Mouse (Mus musculus): Measurements from ENCODE around the gene Cped1. TPM values are rescaled to one million over a fixed set of nuclear protein-coding genes. Genes with fewer than 3 reads are reported as not detected.
"Not testable (repeated sequence)": the region's sequence is repeated elsewhere in the genome, so short reads cannot be mapped to it uniquely, and the experiment has no call there.

The Cped1 gene
- total and polyA plus RNA-seq, 3 experiments = 7.1 to 51.7 (median 38.2) TPM

GRCm38 (mm10) chr6:22231244-22231643 lies 245.5 kb downstream of the Cped1 start:
- DNase-seq = no peak

- DNase-seq = no peak
Measured at GRCm38 (mm10) chr6:22233517-22233916, 247.8 kb downstream of the Cped1 start.

- no peak for DNase-seq
Measured at GRCm38 (mm10) chr6:22235133-22235532, 249.4 kb downstream of the Cped1 start.

GRCm38 (mm10) chr6:22243321-22243720 lies 257.6 kb downstream of the Cped1 start:
- DNase-seq = no peak

- no peak for DNase-seq
Measured at GRCm38 (mm10) chr6:22246696-22247095, 261.0 kb downstream of the Cped1 start.

- DNase-seq = no peak
Measured at GRCm38 (mm10) chr6:22258784-22259183, 273.1 kb downstream of the Cped1 start.

DNA sequence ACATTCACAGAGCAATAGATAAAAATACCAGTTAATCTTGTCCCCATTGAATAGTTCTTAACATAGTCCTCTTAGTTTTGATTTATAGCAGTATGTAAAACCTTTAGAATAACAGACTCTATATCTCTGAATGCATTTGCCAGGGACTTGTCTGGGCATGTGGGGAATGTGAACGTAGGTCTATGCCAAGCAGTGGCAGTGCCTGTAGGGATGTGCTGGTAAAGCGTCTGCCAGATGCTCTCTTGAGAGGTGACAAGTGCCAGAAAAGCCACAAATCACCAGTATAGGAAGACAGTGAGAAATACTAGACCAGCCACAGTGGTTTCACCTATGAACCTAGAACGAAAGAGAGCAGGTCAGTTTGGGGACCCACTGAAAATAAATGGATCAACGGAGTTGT lies 276.8 kb downstream of the Cped1 start:
- DNase-seq = no peak

- not testable (repeated sequence) for DNase-seq
Measured at GRCm38 (mm10) chr6:22264094-22264493, 278.4 kb downstream of the Cped1 start.

GRCm38 (mm10) chr6:22266018-22266417 lies 280.3 kb downstream of the Cped1 start:
- no peak for DNase-seq

DNA sequence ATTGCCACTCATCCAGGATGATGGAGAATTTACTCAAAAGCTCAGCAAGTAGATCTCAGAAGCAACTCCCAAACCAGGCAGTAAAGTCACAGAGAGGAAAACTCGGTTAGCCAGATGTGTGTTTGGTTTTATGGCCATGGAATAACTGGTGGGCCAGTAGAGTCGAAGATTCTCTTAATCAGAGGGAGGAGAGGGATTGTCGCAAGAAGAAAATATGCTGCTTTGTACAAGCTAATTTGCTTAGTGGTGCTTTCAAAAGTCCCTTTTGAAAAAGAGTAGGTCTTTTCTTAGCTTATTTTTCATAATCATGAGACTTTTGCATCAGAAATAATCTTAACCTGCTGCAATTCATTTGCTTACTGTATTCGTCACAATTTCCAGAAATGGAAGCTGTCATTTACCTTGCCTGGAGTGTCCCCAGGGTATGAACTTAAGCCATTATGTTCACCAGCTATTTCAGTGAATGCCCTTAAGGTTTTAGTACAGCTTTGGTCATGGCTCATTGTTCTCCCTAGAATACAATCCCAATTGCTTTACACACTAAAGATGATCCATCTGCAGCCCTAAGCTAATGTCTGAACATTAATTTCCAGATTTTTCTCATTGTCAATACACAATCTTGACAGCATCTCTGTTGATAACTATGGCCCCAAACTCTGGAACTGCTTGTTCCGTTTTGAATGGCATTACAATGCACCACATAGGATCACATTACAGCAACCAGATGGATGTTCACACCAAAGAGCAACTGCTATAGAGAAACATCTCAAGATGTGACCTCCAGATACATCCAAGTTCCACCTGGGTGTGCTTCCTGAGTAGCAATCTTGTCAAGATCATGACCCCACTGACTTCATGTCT lies 282.3 kb downstream of the Cped1 start:
- no peak for DNase-seq

- DNase-seq = no peak
Measured at GRCm38 (mm10) chr6:22268677-22269076, 283.0 kb downstream of the Cped1 start.

DNA sequence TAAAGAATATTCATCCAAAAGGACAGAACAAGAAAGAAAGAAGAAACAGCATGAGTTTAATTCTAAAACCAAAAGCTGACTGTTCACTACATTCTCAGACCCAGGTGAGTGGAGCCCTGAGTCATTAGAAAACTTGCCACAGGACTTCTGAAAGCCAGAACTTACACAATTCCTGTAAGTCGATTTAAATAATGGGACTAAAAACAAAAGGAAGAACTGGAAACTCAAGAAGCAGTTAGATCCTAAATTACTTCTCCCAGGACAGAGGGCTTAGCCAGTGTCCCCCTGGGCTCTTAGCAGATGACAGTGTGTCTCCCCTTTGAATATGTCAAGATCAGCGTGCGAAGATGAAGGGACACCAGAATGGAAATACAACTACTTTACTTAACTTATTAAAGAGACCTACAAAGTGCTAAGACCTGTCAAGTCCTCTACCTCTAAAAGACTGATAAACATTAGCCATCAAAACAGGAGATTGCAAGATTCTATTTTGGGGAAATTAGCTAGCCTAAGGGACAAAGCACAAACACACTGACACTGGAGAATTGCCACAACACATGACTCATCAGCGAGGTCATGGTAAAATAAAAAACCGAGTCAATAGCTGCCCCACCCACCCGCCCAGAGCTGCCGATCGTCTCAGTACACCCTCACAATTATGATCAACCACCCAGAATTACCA lies 284.3 kb downstream of the Cped1 start:
- peak; percentile 83 for DNase-seq

GRCm38 (mm10) chr6:22277941-22278340 lies 292.2 kb downstream of the Cped1 start:
- peak; percentile 45 for DNase-seq

DNA sequence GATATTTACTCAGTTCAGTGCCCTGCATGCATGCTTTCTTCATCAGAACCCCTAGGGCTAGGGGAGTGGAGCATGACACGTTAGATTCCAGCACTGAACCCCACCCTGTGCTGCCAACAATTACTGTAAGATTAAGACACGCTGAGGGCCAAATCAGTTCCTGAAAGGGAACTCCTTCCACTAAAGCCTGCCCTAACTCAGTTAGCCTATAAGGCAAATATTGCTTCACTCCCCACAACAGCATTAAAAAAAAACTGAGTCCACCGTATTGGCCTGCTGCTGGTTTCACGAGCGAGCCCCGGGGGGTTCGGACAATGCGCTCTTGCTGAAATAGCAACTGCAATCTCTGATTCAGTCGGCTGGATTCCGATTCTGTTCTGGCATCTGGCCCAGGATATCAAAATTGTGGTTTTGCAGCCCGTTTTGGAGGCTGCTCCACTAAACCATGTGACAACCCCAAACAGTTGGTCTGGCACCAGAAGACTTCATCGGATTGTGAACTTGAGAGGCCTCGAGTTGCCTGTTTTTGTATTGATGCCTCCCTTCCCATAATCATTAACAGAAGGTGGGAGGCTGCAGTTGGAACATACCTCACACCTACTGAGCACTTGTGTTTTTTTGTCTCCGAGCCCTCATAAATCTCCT lies 294.6 kb downstream of the Cped1 start:
- DNase-seq = peak; percentile 82

GRCm38 (mm10) chr6:22282405-22282804 lies 296.7 kb downstream of the Cped1 start:
- DNase-seq = no peak

DNA sequence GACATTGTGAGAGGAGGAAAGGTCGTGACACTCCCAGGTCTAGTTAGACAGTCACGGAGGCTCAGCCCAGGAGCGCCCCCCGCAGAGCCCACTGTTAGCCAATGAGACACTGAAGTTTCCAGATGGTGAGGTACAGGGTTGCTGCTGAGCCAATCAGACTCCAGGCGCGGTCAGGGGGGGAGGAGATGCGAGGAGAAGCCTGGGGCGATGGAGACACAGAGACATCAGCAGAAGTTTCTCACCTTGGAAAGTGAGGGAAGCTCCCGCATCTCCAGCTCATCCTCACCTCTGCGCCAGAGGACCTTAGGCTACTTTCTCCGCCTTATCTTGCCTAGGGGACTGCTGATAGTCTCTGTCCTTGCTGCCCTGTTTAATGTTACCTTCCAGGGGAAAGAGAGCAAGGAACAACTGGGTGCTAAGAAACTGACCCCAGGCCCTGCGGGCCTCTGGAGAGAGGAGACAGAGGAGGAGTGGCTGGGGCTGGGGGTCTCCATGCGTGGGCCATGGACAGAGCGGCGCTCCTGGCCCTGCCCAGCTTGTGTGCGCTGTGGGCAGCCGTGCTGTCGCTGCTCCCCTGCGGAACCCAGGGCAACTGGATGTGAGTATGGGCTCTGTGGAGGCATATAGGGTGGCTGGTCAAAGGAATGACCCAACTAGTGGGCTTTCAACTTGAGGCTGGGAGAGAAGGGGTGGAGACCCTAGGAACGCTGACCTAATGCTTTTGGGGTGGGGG lies 302.5 kb downstream of the Cped1 start, which contains the start of gene Wnt16:
TSS of gene Wnt16 (plus strand) at position 224 of the 733 bp plus-strand sequence.
- peak; percentile 19 for DNase-seq

DNA sequence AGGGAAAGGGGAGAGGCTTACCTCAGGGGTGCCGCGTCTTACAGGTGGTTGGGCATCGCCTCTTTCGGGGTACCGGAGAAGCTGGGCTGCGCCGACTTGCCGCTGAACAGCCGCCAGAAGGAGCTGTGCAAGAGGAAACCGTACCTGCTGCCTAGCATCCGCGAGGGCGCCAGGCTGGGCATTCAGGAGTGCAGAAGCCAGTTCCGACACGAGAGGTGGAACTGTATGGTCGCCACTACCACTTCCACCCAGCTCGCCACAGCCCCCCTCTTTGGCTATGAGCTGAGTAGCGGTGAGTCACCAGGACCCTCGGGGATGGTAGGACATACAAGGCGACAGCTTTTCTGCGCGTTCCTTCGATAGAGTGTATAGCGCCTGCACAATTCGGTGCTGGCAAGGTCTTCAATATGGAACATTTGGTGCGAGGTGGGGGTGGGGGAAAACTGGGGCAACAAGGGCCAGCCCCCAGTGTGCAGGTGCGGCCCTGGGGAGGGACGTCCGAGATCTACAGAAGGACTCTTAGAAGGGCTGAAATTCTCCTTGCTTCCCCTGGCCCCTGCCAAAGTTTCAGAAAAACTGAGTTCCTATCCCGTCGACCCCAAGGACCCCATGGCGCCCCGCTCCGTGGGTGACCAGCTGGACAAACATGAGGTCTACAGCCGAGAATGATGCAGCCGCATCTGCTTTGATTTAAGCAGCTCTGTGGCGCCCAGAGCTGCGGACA lies 303.2 kb downstream of the Cped1 start:
- peak; percentile 24 for DNase-seq

DNA sequence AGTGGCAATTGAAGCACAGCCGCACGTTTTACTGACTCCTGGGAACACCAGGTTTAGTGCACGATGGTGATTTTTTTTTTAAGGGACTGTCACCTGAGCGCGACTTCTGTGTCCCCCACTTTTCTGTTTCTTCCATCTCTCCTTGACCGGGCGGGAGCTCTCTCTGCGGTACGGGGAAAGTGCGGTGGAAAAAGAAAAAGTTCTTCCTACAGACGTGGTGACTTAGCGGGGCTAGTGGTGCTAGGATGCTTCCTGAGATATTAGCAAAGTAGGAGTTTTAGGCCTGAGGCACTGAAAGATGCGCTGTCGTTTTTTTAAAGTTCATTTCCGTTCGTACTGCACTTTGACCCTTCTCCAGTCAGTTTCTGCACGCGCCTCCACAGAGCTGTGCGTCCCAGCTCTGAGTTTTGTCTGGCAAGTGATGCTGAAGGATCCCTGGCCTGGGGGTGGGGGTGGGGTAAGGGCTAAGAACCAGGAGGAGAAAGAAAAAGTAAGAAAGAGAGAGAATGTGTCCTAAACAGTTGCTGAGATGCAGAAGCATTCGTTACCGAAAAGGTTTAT lies 303.8 kb downstream of the Cped1 start:
- DNase-seq = no peak

GRCm38 (mm10) chr6:22290790-22291189 lies 305.1 kb downstream of the Cped1 start:
- DNase-seq = no peak

- DNase-seq = no peak
Measured at GRCm38 (mm10) chr6:22292056-22292455, 306.3 kb downstream of the Cped1 start.

DNA sequence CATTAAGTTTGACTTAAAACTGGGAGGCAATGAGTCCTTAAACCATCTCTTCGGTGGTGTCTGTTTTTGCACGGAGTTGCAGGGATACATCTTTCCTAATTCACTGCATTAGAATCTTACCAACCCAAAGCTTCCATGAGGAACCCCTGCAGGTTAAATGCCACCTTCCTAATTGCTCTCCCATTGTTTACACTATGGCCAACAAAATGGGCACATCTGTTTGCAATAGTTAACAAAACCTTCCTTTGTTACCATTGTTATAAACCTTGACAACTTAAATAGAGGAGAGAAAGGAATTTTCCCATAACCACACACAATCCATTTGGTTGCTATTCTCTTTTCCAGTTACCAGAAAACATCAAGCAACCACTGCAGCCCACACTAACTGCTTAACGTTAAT lies 308.2 kb downstream of the Cped1 start:
- no peak for DNase-seq

All from adrenal gland, adult 2 months (tissue).